Mouse (Mus musculus) E14TG2a.4 (cell line): ENCODE data around the gene Mcm2.

Experiments used
- CTCF ChIP-seq: conservative IDR thresholded peaks from 2 replicates; pipeline ENCODE4 v1.5.1; 2014; ENCODE audit warnings: low read length
- NANOG ChIP-seq: IDR thresholded peaks from 2 replicates; pipeline ENCODE4 v1.6.1; 2014; ENCODE audit warnings: borderline replicate concordance, low read length, mixed read lengths
- POU5F1 ChIP-seq: IDR thresholded peaks from 2 replicates; pipeline ENCODE4 v1.6.1; 2014; ENCODE audit warnings: low read length, borderline replicate concordance

DNA sequence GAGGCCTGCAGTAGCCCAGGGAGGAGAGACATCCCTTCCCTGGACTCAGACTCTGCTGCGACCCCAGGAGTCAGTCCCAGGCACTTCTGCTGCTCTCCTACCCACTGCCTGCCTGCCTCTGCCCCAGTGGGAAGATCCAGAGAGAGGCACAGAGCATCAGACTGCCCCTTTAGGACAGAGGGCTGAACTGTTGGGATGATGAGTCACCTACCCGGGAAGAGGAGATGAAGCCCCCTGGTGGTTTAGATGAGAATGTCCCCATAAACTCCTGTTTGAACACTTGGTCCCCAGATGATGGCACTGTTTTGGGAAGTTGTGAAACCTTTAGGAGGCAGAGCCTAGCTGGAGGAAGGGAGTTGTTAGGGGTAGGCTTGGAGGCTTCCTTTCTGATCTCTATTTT, 37.7 kb downstream of the Mcm2 start:
- peak; percentile 73 for TF ChIP-seq CTCF
- TF ChIP-seq NANOG, result no peak
- TF ChIP-seq POU5F1, result no peak
